Mouse (Mus musculus) A20 (cell line): ENCODE results near the gene Fbn1.

Experiments
- DNase-seq: peaks from one replicate; pipeline ENCODE4 v3.0.0-alpha.2; 2011; ENCODE audit warnings: low read depth, low spot score

The Fbn1 gene

GRCm38 (mm10) chr2:125394428-125395101, 113.2 kb downstream of the Fbn1 start:
- no peak for DNase-seq

- no peak for DNase-seq
These were observed 116.2 kb downstream of the Fbn1 start for GRCm38 (mm10) chr2:125391582-125391981.

DNA sequence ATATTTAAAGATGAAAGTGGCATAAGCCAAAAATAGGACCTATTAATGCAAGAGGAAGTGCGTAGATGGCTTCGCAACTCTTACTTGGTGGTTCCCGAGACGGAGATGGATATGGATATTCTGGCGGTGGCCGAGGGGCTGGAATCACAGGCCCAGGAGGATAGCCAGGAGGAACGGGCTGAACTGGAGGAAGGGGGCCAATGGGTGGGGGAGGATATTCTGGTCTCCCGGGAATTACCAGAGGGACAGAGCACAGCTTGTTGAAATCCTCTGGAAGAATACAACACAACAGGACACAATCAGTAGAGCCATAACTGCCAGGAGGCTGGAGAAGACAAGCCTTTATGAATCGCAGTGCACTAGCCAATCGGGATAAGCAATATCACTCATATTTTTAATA, 118.0 kb downstream of the Fbn1 start:
- no peak for DNase-seq

DNA sequence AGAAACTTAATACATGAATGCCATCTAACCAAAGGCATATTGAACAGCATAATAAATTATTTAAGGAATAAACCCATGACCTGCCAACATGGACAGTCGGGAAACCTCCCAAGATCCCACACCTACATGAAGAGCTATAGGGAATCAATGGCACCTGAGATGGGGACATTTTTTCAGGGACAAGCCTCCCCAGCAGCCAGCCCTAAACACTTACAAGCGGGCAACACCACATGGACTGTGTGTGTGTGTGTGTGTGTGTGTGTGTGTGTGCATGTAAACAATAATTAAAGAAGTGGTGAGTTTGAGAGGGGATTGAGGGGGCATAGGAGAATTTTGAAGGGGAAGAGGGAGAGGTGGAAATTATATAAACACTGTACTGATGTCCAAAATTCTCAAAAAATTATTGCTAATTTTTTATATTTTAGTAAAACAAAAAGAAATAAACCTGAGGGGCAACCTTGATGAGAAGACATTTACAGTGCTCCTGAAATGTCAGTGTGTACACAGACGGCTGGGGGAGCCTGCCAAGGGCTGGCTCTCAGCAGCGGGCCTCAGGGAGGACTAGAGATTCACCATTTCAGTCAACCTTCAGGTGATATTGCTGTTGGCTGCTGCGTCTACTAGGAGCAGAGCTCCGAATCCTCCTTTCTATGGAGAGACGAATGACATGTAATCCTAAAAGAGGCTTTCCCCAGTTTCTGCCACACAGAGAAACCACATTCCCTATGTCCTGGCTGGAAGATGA, 121.4 kb downstream of the Fbn1 start:
- no peak for DNase-seq

- DNase-seq = no peak
These were observed 122.9 kb downstream of the Fbn1 start for GRCm38 (mm10) chr2:125384941-125385340.

DNA sequence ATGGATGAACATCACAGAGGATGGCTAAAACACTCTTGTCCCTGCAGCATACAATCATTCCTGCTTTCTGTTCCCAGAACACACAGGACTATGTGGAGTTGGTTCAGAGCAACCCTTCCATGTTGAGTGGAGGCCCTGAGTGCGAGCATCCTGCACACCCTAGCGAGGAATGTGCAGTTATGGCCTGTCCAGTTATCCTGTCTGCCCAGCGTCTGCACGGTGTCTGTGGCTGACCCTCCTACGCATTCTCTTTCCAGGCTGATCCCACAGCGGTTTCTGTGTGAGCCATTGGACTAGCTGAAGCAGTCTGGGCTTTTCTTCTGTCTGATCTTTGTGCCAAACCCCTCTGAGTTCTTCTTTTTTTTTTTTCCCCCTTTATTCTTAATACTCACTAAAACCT, 123.4 kb downstream of the Fbn1 start:
- DNase-seq = no peak

DNA sequence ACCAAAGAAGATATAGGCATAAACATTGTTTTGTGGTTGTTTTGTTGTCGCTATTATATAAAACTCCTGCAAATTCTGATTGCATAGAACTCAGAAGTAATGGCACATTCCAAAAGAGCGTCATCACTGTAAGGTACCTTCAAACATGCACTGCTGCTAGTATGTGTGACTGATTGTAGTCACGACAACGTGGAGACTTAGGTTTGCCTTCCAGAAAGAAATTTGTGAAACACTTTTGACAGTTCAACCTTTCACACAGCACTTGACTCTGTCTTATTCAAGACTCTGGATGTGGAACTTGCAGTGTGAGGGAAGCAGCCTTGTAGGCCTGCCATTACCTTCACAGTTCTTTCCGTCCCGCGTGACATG, 124.5 kb downstream of the Fbn1 start:
- no peak for DNase-seq

DNA sequence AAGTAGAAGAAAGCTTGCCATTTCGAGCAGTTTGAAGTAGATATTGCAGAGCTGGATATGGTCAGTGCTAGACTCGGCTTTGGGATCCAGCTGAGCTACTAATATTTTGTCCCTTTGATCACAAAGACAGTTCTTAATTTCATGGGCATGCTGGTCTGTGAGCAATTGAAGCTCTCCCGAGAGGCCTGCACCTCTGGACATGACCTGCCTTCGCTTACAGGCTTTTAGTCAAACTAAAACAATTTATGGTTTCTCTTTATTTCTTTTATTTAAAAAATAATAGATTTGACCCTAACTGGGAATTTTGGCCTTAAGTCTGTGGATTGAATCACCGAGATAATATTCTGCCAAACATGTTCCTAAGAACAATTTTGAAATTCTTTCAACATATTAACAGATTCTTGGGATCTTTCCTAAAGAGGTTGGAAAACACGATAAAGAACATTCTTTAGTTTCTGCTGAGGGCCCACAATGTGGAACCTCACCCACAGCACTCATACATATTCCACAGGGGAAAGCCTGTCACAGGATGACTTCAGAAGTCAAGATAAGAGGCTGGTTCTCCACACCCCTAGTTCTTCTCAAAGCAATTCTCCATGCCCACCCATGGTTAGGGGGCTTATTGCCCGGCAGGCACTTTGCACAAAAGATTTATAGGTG, 125.0 kb downstream of the Fbn1 start:
- no peak for DNase-seq

GRCm38 (mm10) chr2:125380086-125380485, 127.7 kb downstream of the Fbn1 start:
- DNase-seq = no peak

DNA sequence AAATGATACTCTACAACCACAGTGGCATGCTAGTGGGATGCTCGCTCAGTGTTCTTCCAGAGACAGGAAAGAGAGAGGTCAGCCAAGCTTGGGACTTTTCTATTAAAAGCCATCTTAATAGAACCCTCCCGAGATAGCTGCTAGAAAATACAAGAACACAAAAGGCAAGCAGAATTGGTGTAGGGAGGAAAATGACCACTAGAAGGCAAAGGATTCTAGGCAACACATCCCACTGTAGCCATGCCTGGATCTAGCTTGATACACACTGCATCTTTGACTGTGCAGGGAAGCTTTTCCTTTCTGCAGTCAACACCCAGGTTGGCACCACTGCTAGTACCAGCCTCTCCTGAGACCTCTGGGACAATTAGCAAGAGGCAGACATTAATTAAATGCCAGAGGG, 128.6 kb downstream of the Fbn1 start:
- DNase-seq = no peak

DNA sequence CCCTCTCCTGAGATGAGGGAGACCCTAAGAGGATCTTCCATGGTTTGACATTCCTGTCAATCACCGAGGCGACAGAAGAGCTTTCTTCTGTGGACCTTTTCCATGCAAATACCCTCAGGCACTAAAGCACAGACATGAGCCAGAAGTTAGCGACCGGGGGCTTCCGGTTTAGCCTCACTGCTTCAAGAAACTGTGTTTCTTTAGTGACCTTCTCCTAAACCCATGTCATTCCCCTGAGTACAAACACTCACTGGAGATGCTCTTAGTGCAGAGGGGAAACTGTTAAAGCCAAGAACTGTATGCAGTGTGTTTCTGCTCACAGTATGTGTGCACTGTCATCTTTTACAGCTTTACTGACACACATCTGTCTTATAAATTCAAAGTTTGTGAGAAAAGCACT, 131.9 kb downstream of the Fbn1 start:
- DNase-seq = no peak

DNA sequence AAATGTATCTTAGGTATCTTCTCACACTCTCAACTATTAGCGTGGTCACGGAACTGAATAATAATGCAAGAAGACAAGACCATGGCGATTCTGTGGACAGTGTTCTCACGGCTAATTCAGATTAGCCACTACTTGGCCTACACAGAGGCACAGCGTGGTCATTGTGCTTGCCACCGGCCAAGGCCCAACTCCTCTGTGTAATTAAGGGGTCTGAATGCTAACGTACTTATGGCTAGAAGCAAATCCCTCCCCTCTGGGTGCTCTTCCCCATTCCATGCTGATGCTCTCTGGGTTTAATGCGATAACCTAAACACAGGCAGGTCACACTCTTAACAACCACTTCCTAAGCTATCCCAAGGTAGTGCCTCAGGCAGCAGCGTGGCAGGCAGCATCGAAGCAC, 132.5 kb downstream of the Fbn1 start:
- no peak for DNase-seq

DNA sequence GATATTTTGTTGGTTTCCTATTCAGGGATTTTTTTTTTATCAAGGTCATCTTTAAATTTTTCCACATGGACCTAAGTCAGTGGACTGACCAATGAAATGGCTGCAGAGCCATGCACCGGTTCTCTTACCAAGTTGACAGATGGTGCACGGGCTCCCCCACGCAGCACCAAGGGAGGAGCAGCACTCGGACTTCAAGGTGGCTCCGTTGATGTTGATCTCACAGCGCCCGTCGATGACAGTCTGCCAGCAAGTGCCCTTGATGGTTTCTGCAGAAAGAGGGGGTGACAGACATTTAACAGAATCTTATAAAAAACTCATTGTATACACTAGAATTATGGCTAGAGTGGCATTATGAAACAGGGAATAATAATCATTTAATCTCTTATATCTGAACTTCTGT, 138.1 kb downstream of the Fbn1 start:
- no peak for DNase-seq

GRCm38 (mm10) chr2:125368616-125369015, 139.2 kb downstream of the Fbn1 start:
- no peak for DNase-seq

- no peak for DNase-seq
These were observed 146.1 kb downstream of the Fbn1 start for GRCm38 (mm10) chr2:125361661-125362060.

- DNase-seq = peak; percentile 5
These were observed 151.3 kb downstream of the Fbn1 start for GRCm38 (mm10) chr2:125356486-125356885.

- DNase-seq = no peak
These were observed 151.7 kb downstream of the Fbn1 start for GRCm38 (mm10) chr2:125356068-125356467.

GRCm38 (mm10) chr2:125355216-125355971, 152.4 kb downstream of the Fbn1 start:
- DNase-seq = no peak

DNA sequence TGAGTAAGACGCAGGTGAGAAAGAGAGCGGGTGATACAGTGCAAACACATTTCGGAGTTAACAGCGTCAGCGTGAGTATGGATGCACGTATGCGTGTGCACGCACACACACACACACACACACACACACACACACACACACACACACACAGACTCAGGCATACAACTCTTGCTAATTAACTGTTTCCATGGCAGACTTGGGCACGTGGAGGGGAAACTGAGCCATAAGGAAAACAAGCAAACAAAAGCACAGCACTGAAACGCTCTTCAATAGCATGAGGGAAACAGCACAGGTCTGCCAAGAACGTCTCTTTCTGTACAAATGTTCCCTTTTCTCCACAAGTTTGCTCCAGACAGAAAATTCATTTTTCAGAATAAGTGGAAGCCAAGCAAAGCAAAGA, 153.2 kb downstream of the Fbn1 start:
- no peak for DNase-seq

DNA sequence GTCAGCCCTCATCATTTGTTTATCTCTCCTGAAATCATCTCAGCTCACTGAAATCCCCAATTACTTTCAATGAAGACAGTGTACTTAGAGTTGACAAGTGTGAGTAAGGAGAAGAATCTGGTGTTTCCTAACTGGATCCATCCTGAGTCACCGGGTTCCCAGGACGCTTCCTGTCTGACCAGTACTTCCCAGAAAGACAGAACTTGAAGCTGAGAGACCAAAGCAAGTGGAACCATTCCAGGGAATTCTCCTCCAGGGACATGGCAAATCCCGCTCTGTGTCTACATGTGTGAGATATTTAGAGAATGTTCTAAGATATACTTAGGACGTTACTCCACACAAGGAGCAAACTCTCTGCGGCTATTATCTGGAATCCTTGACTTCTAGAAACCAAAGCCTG, 158.6 kb downstream of the Fbn1 start:
- DNase-seq = no peak

DNA sequence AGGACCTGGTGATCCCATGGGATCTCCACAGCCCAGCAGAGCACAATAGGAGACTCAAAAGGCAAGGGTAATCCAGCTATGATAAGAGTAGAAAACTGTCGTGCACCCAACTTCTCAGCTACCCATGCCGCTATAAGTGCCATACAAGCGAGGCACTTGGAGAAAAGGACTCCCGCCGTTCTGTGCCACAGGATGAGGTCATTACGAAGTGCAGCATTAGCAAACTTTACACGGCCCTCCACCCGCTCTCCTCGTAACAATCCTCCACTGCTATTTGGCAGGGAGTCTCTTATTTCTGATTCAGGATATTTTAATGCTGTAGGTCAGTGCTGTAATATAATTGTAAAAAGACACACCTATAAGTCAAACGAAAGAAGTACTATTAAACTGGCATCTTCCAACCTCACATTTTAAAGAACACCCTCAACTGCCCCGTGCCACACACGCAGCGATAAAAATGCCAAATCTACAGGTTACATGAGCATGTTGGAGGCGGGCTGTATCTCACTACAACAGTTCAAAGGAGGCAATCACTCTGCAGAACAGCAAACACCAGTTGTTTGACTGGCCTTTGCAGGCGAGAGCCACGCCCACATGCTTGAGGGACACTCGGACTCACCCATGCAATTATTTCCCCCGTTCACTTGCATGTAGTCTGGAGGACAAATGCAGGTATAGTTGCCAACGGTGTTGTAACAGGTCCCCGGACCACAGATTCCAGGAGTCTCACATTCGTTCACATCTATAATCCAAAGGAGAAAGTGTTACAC, 165.4 kb downstream of the Fbn1 start:
- no peak for DNase-seq
